8 mouse cellular contexts compared by ENCODE assay signal in the genomic region with DNA sequence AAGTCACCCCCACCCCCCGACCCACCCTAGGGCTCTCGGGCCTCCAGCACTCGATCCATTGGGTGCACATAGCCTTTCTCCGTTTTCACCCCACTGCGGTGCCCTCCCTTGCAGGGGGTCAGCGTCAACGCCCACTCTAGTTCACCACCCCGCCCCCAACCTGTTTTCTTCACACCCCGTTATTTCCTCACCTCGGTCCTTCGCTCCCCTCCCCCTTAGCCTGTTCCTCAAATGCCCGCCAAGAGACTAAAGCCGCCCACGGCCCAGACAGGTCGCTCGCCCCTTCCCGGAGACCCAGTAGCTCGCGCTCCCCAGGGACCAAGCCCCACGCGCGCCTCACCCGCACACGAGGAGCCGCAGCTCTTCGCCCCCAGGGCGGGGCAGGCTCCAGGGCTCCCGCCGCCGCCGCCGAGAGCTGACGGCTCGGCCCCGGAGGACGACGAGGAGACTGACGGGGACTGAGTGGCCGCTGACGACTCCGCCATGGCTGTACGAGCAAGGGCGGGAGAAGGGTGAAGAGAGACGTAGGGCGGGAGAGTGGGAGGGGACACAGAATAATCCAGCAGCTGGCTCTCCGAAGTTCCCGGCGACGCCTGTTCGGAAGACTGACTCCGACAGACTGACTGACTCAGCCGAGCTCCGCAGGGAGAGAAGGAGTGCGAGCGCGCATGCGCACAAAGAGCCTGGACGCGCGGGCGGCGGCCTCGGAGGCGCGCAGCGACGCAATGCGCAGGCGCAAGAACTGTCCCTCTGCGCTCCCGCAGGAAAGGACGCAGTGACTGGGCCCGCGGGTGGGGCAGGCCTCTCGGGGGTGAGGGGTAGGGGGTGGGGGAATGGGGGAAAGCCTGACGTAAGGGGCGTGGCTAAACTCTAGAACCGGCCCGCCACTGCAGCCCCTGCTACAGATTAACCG. TPM values are rescaled to one million over a fixed set of nuclear protein-coding genes. Genes with fewer than 3 reads are reported as not detected.
A peak's percentile ranks its signal among the peaks of the same experiment; 100 is the strongest.
DNase-seq lines count a peak whose midpoint lies in the region; ATAC-seq lines count a peak whose summit lies in the region.

Gene Rtn3 (minus strand): TSS at position 683 of the 913 bp plus-strand sequence.

- no peaks in the 10 kb centered on the region for H3K9me3 ChIP-seq in hindbrain, embryonic 11.5 days (ENCODE audit: control insufficient read depth, low read length)

- DNase-seq in MN1 (ENCODE audit: low spot score): peak; percentile 94
- DNase-seq in cerebellum, adult 9-10 months: peak; percentile 96
- DNase-seq in frontal cortex, adult 2 months (ENCODE audit: extremely low spot score in 1 of 2, low spot score in 1 of 2): peak; percentile 91 to 98
- peak; percentile 99 for DNase-seq in hindbrain, embryonic 11.5 days (ENCODE audit: low spot score)
- peak; percentile 97 to 98 for DNase-seq in layer of hippocampus, postnatal 10 days (ENCODE audit: low spot score in 2 of 2)
- DNase-seq in lung, postnatal 10 days: peak; percentile 97
- DNase-seq in ovary, postnatal 36 days (ENCODE audit: low spot score): peak; percentile 98
- peak; percentile 96 for DNase-seq in thymus, postnatal 25 days

- H3K27me3 ChIP-seq in hindbrain, embryonic 11.5 days (ENCODE audit: control insufficient read depth, insufficient read depth, low read length): no peaks in the 10 kb centered on the region

- WGBS in hindbrain, embryonic 11.5 days: under 1% methylated on average over 76 of the region's 80 CpGs

- peak within 1 kb of the TSS; percentile 94 for H3K4me3 ChIP-seq in hindbrain, embryonic 11.5 days (ENCODE audit: low read depth, low read length)

- H3K27ac ChIP-seq in hindbrain, embryonic 11.5 days (ENCODE audit: low read depth, low read length): peak within 1 kb of the TSS; percentile 100

- peak; percentile 96 for ATAC-seq in hindbrain, embryonic 11.5 days (ENCODE audit: low FRiP score)

- H3K36me3 ChIP-seq in hindbrain, embryonic 11.5 days (ENCODE audit: control insufficient read depth, insufficient read depth, low read length): no peaks in the 10 kb centered on the region

- H3K9ac ChIP-seq in hindbrain, embryonic 11.5 days (ENCODE audit: low read depth, low read length): peak within 1 kb of the TSS; percentile 95

- no peaks in the 10 kb centered on the region for H3K4me1 ChIP-seq in hindbrain, embryonic 11.5 days (replicated peaks; ENCODE audit: control insufficient read depth, insufficient read depth, low read length)

- peak within 1 kb of the TSS; percentile 54 for H3K4me2 ChIP-seq in hindbrain, embryonic 11.5 days (replicated peaks; ENCODE audit: low read depth, low read length)

RNA-seq across cellular contexts. Expression of gene Rtn3, which starts in this region (rescaled TPM):
- 724 and 734 TPM in 2 replicates for polyA plus RNA-seq in frontal cortex, adult 2 months (2012; rRNA removed)
- polyA plus RNA-seq in hindbrain, embryonic 11.5 days (2014; fragmentation: Nextera tagmentation; extraction: Ambion mirVana): 300 and 304 TPM in 2 replicates
- 100 to 1,000 TPM; 769 to 828 TPM for total RNA-seq in layer of hippocampus, postnatal 10 days (2021)

Comparison
In these comparisons a context has a peak if more than half of its experiments do, and no peak if none do; other contexts are left out.
1. Peak in every context shown above with its lines: DNase-seq, ATAC-seq, H3K4me3 ChIP-seq and H3K27ac ChIP-seq.